Mouse (Mus musculus) ES-E14 (cell line): Measurements from ENCODE around the gene Akp3.

Source experiments
- CHD2 ChIP-seq: IDR thresholded peaks from 2 replicates; pipeline ENCODE4 v1.6.1; 2014; ENCODE audit warnings: mild to moderate bottlenecking, low read depth, low read length, inconsistent platforms
- HCFC1 ChIP-seq: IDR thresholded peaks from 2 replicates; pipeline ENCODE4 v1.6.1; 2012; ENCODE audit warnings: low read length, inconsistent platforms, borderline replicate concordance; ENCODE audit not compliant: insufficient read depth
- MAFK ChIP-seq: IDR thresholded peaks from 2 replicates; pipeline ENCODE4 v1.6.1; 2014; ENCODE audit warnings: mild to moderate bottlenecking, low read depth, low read length, inconsistent platforms; ENCODE audit not compliant: insufficient read depth
- ZC3H11A ChIP-seq: IDR thresholded peaks from 2 replicates; pipeline ENCODE4 v1.6.1; 2012; ENCODE audit warnings: low read depth, mild to moderate bottlenecking, inconsistent platforms, low read length, borderline replicate concordance
- ZNF384 ChIP-seq: IDR thresholded peaks from 2 replicates; pipeline ENCODE4 v1.6.1; 2012; ENCODE audit warnings: low read depth, low read length, inconsistent platforms

- no peak for TF ChIP-seq ZNF384
- no peak for TF ChIP-seq MAFK
- no peak for TF ChIP-seq CHD2
- TF ChIP-seq HCFC1, result no peak
- no peak for TF ChIP-seq ZC3H11A
Measured at GRCm38 (mm10) chr1:87089251-87089650, 35.5 kb upstream of the Akp3 start.
